Mouse (Mus musculus): ENCODE results near the gene Cdhr2. TPM values are rescaled to one million over a fixed set of nuclear protein-coding genes. Genes with fewer than 3 reads are reported as not detected.

Gene Cdhr2
- polyA plus RNA-seq, 1 experiment from 2014 or later, result 0.05 TPM

- H3K4me2 ChIP-seq (ENCODE audit: low read length), result no peak overlapping the region
- H3K27me3 ChIP-seq (replicated peaks; ENCODE audit: control insufficient read depth, insufficient read depth, low read length), result no peaks in the 10 kb centered on the region
- no peak overlapping the region for H3K4me3 ChIP-seq (ENCODE audit: low read depth, low read length)
- no peaks in the 10 kb centered on the region for H3K36me3 ChIP-seq (ENCODE audit: control insufficient read depth, insufficient read depth, low read length)
- 84% methylated on average over 3 of the region's 3 CpGs for WGBS
- H3K9me3 ChIP-seq (replicated peaks; ENCODE audit: control insufficient read depth, low read length), result no peaks in the 10 kb centered on the region
- no peak overlapping the region for H3K27ac ChIP-seq (ENCODE audit: low read depth, low read length)
- H3K4me1 ChIP-seq (ENCODE audit: control insufficient read depth, insufficient read depth, low read length), result no peaks in the 10 kb centered on the region
- DNase-seq (ENCODE audit: low spot score) (no peak), ATAC-seq (no peak)
- no peak overlapping the region for H3K9ac ChIP-seq (ENCODE audit: low read length)
Observed at GRCm38 (mm10) chr13:54710866-54711265, 9.6 kb downstream of the Cdhr2 start.

GRCm38 (mm10) chr13:54714393-54714792 lies 13.1 kb downstream of the Cdhr2 start:
- 41% methylated on average over 4 of the region's 4 CpGs for WGBS
- ATAC-seq, result no peak

GRCm38 (mm10) chr13:54714996-54715395 lies 13.7 kb downstream of the Cdhr2 start:
- peak; percentile 25 for DNase-seq (ENCODE audit: low spot score)
- WGBS, result 78% methylated on average over 10 of the region's 10 CpGs
- no peaks in the 10 kb centered on the region for H3K27me3 ChIP-seq (replicated peaks; ENCODE audit: control insufficient read depth, insufficient read depth, low read length)
- H3K4me3 ChIP-seq (ENCODE audit: low read depth, low read length), result no peak overlapping the region
- no peak overlapping the region for H3K27ac ChIP-seq (ENCODE audit: low read depth, low read length)
- no peak overlapping the region for H3K4me2 ChIP-seq (ENCODE audit: low read length)
- no peak overlapping the region for H3K9ac ChIP-seq (ENCODE audit: low read length)
- no peaks in the 10 kb centered on the region for H3K4me1 ChIP-seq (ENCODE audit: control insufficient read depth, insufficient read depth, low read length)
- H3K9me3 ChIP-seq (replicated peaks; ENCODE audit: control insufficient read depth, low read length), result no peaks in the 10 kb centered on the region
- no peaks in the 10 kb centered on the region for H3K36me3 ChIP-seq (ENCODE audit: control insufficient read depth, insufficient read depth, low read length)
- ATAC-seq, result no peak

More at GRCm38 (mm10) chr13:54714393-54714792, 13.1 kb downstream of the Cdhr2 start:
- Histone ChIP-seq H3K27me3 (replicated peaks; ENCODE audit: control insufficient read depth, insufficient read depth, low read length) (no peaks in the 10 kb centered on the region), H3K9ac (ENCODE audit: low read length) (no peak overlapping the region), H3K27ac (ENCODE audit: low read depth, low read length) (no peak overlapping the region), H3K36me3 (ENCODE audit: control insufficient read depth, insufficient read depth, low read length) (no peaks in the 10 kb centered on the region), H3K4me1 (ENCODE audit: control insufficient read depth, insufficient read depth, low read length) (no peaks in the 10 kb centered on the region), H3K9me3 (replicated peaks; ENCODE audit: control insufficient read depth, low read length) (no peaks in the 10 kb centered on the region), H3K4me3 (ENCODE audit: low read depth, low read length) (no peak overlapping the region), H3K4me2 (ENCODE audit: low read length) (no peak overlapping the region)
- DNase-seq (ENCODE audit: low spot score), result no peak

GRCm38 (mm10) chr13:54716916-54717315 lies 15.7 kb downstream of the Cdhr2 start:
- Histone ChIP-seq H3K27ac (ENCODE audit: low read depth, low read length) (no peak overlapping the region), H3K4me2 (ENCODE audit: low read length) (no peak overlapping the region), H3K27me3 (replicated peaks; ENCODE audit: control insufficient read depth, insufficient read depth, low read length) (no peaks in the 10 kb centered on the region), H3K4me3 (ENCODE audit: low read depth, low read length) (no peak overlapping the region), H3K9me3 (replicated peaks; ENCODE audit: control insufficient read depth, low read length) (no peaks in the 10 kb centered on the region), H3K9ac (ENCODE audit: low read length) (no peak overlapping the region), H3K36me3 (ENCODE audit: control insufficient read depth, insufficient read depth, low read length) (no peaks in the 10 kb centered on the region), H3K4me1 (ENCODE audit: control insufficient read depth, insufficient read depth, low read length) (no peaks in the 10 kb centered on the region)
- ATAC-seq (peak; percentile 34; the same call in 1 of the 2 replicates), DNase-seq (ENCODE audit: low spot score) (peak; percentile 68)
- 1% methylated on average over 5 of the region's 5 CpGs for WGBS

- Histone ChIP-seq H3K4me3 (ENCODE audit: low read depth, low read length) (no peak overlapping the region), H3K27ac (ENCODE audit: low read depth, low read length) (no peak overlapping the region), H3K27me3 (replicated peaks; ENCODE audit: control insufficient read depth, insufficient read depth, low read length) (no peaks in the 10 kb centered on the region), H3K36me3 (ENCODE audit: control insufficient read depth, insufficient read depth, low read length) (no peaks in the 10 kb centered on the region), H3K9me3 (replicated peaks; ENCODE audit: control insufficient read depth, low read length) (no peaks in the 10 kb centered on the region), H3K4me1 (ENCODE audit: control insufficient read depth, insufficient read depth, low read length) (no peaks in the 10 kb centered on the region), H3K9ac (ENCODE audit: low read length) (no peak overlapping the region), H3K4me2 (ENCODE audit: low read length) (no peak overlapping the region)
- no peak for ATAC-seq
- DNase-seq (ENCODE audit: low spot score), result no peak
- 92% methylated on average over 3 of the region's 3 CpGs for WGBS
Observed at GRCm38 (mm10) chr13:54723143-54723542, 21.9 kb downstream of the Cdhr2 start.

GRCm38 (mm10) chr13:54726131-54726530 lies 24.9 kb downstream of the Cdhr2 start:
- Histone ChIP-seq H3K9me3 (replicated peaks; ENCODE audit: control insufficient read depth, low read length) (no peaks in the 10 kb centered on the region), H3K9ac (ENCODE audit: low read length) (no peak overlapping the region), H3K27me3 (replicated peaks; ENCODE audit: control insufficient read depth, insufficient read depth, low read length) (no peaks in the 10 kb centered on the region), H3K4me2 (ENCODE audit: low read length) (no peak overlapping the region), H3K4me3 (ENCODE audit: low read depth, low read length) (no peak overlapping the region), H3K27ac (ENCODE audit: low read depth, low read length) (no peak overlapping the region), H3K4me1 (ENCODE audit: control insufficient read depth, insufficient read depth, low read length) (no peaks in the 10 kb centered on the region), H3K36me3 (ENCODE audit: control insufficient read depth, insufficient read depth, low read length) (no peaks in the 10 kb centered on the region)
- ATAC-seq, result no peak
- WGBS, result 67% methylated on average over 11 of the region's 11 CpGs
- no peak for DNase-seq (ENCODE audit: low spot score)

GRCm38 (mm10) chr13:54736931-54737330 lies 35.7 kb downstream of the Cdhr2 start:
- H3K27me3 ChIP-seq (replicated peaks; ENCODE audit: control insufficient read depth, insufficient read depth, low read length), result peaks cover 28% of the 10 kb centered on the region
- no peak overlapping the region for H3K27ac ChIP-seq (ENCODE audit: low read depth, low read length)
- ATAC-seq, result no peak
- H3K4me1 ChIP-seq (ENCODE audit: control insufficient read depth, insufficient read depth, low read length), result 0 out of 2 replicates have a peak, but pooled peaks cover 7% of the 10 kb centered on the region
- no peaks in the 10 kb centered on the region for H3K9me3 ChIP-seq (replicated peaks; ENCODE audit: control insufficient read depth, low read length)
- no peak overlapping the region for H3K4me3 ChIP-seq (ENCODE audit: low read depth, low read length)
- no peak overlapping the region for H3K9ac ChIP-seq (ENCODE audit: low read length)
- no peak for DNase-seq (ENCODE audit: low spot score)
- 38% methylated on average over 3 of the region's 3 CpGs for WGBS
- peak overlapping the region; percentile 41 for H3K4me2 ChIP-seq (ENCODE audit: low read length)
- peaks cover 62% of the 10 kb centered on the region for H3K36me3 ChIP-seq (ENCODE audit: control insufficient read depth, insufficient read depth, low read length)

GRCm38 (mm10) chr13:54737488-54738212 lies 36.4 kb downstream of the Cdhr2 start:
- H3K4me2 ChIP-seq (ENCODE audit: low read length), result peak overlapping the region; percentile 41
- 0 out of 2 replicates have a peak, but pooled peaks cover 7% of the 10 kb centered on the region for H3K4me1 ChIP-seq (ENCODE audit: control insufficient read depth, insufficient read depth, low read length)
- peak overlapping the region; percentile 47 for H3K9ac ChIP-seq (ENCODE audit: low read length)
- H3K36me3 ChIP-seq (ENCODE audit: control insufficient read depth, insufficient read depth, low read length), result peaks cover 62% of the 10 kb centered on the region
- no peak overlapping the region for H3K27ac ChIP-seq (ENCODE audit: low read depth, low read length)
- H3K27me3 ChIP-seq (replicated peaks; ENCODE audit: control insufficient read depth, insufficient read depth, low read length), result peaks cover 28% of the 10 kb centered on the region
- peak; percentile 74 for ATAC-seq
- peak; percentile 48 for DNase-seq (ENCODE audit: low spot score)
- H3K9me3 ChIP-seq (replicated peaks; ENCODE audit: control insufficient read depth, low read length), result no peaks in the 10 kb centered on the region
- WGBS, result 1% methylated on average over 69 of the region's 87 CpGs
- H3K4me3 ChIP-seq (ENCODE audit: low read depth, low read length), result peak overlapping the region; percentile 22; the same call in 1 of the 2 replicates

- Histone ChIP-seq H3K4me3 (ENCODE audit: low read depth, low read length) (peak overlapping the region; percentile 22; the same call in 1 of the 2 replicates), H3K9ac (ENCODE audit: low read length) (peak overlapping the region; percentile 47), H3K4me2 (ENCODE audit: low read length) (peak overlapping the region; percentile 41), H3K27ac (ENCODE audit: low read depth, low read length) (no peak overlapping the region), H3K27me3 (replicated peaks; ENCODE audit: control insufficient read depth, insufficient read depth, low read length) (peaks cover 28% of the 10 kb centered on the region), H3K9me3 (replicated peaks; ENCODE audit: control insufficient read depth, low read length) (no peaks in the 10 kb centered on the region), H3K36me3 (ENCODE audit: control insufficient read depth, insufficient read depth, low read length) (peaks cover 62% of the 10 kb centered on the region), H3K4me1 (ENCODE audit: control insufficient read depth, insufficient read depth, low read length) (0 out of 2 replicates have a peak, but pooled peaks cover 7% of the 10 kb centered on the region)
- peak; percentile 40 for DNase-seq (ENCODE audit: low spot score)
- WGBS, result 4% methylated on average over 32 of the region's 34 CpGs
- ATAC-seq, result no peak
Observed at GRCm38 (mm10) chr13:54738213-54738601, 36.9 kb downstream of the Cdhr2 start.

Measured in forebrain, embryonic 14.5 days (tissue).